Mouse (Mus musculus): ENCODE results near the gene Lsm4.

The Lsm4 gene

GRCm38 (mm10) chr8:70673079-70673856 lies at the start of gene Lsm4:
TSS of gene Lsm4 (plus strand) at chr8:70673248.
- DNase-seq (ENCODE audit: low read depth, low spot score): peak; percentile 99

- peak; percentile 78 for DNase-seq (ENCODE audit: low read depth, low spot score)
These were observed 47.9 kb upstream of the Lsm4 start for GRCm38 (mm10) chr8:70625104-70625503.

GRCm38 (mm10) chr8:70627041-70627440 lies 46.0 kb upstream of the Lsm4 start:
- no peak for DNase-seq (ENCODE audit: low read depth, low spot score)

GRCm38 (mm10) chr8:70628986-70629490 lies 44.0 kb upstream of the Lsm4 start:
- no peak for DNase-seq (ENCODE audit: low read depth, low spot score)

GRCm38 (mm10) chr8:70629574-70630531 lies 43.2 kb upstream of the Lsm4 start:
- DNase-seq (ENCODE audit: low read depth, low spot score): peak; percentile 96

- peak; percentile 37 for DNase-seq (ENCODE audit: low read depth, low spot score)
These were observed 42.3 kb upstream of the Lsm4 start for GRCm38 (mm10) chr8:70630532-70631381.

- no peak for DNase-seq (ENCODE audit: low read depth, low spot score)
These were observed 41.6 kb upstream of the Lsm4 start for GRCm38 (mm10) chr8:70631436-70631835.

GRCm38 (mm10) chr8:70632346-70632892 lies 40.6 kb upstream of the Lsm4 start, which contains the start of gene Gdf15:
TSS of gene Gdf15 (minus strand) at chr8:70632456.
- no peak for DNase-seq (ENCODE audit: low read depth, low spot score)

GRCm38 (mm10) chr8:70634066-70634465 lies 39.0 kb upstream of the Lsm4 start:
- DNase-seq (ENCODE audit: low read depth, low spot score): no peak

- no peak for DNase-seq (ENCODE audit: low read depth, low spot score)
These were observed 37.5 kb upstream of the Lsm4 start for GRCm38 (mm10) chr8:70635527-70635926.

GRCm38 (mm10) chr8:70636838-70637237 lies 36.2 kb upstream of the Lsm4 start:
- DNase-seq (ENCODE audit: low read depth, low spot score): no peak

GRCm38 (mm10) chr8:70638752-70639151 lies 34.3 kb upstream of the Lsm4 start:
- no peak for DNase-seq (ENCODE audit: low read depth, low spot score)

- no peak for DNase-seq (ENCODE audit: low read depth, low spot score)
These were observed 30.0 kb upstream of the Lsm4 start for GRCm38 (mm10) chr8:70643019-70643418.

GRCm38 (mm10) chr8:70644065-70644464 lies 29.0 kb upstream of the Lsm4 start:
- peak; percentile 63 for DNase-seq (ENCODE audit: low read depth, low spot score)

GRCm38 (mm10) chr8:70645501-70646224 lies 27.4 kb upstream of the Lsm4 start:
- DNase-seq (ENCODE audit: low read depth, low spot score): no peak

- DNase-seq (ENCODE audit: low read depth, low spot score): no peak
These were observed 26.7 kb upstream of the Lsm4 start for GRCm38 (mm10) chr8:70646369-70646768.

- DNase-seq (ENCODE audit: low read depth, low spot score): no peak
These were observed 26.3 kb upstream of the Lsm4 start for GRCm38 (mm10) chr8:70646775-70647174.

GRCm38 (mm10) chr8:70647343-70648163 lies 25.5 kb upstream of the Lsm4 start:
- DNase-seq (ENCODE audit: low read depth, low spot score): no peak

GRCm38 (mm10) chr8:70648164-70648442 lies 24.9 kb upstream of the Lsm4 start:
- no peak for DNase-seq (ENCODE audit: low read depth, low spot score)

- DNase-seq (ENCODE audit: low read depth, low spot score): no peak
These were observed 24.1 kb upstream of the Lsm4 start for GRCm38 (mm10) chr8:70648921-70649320.
